Mouse (Mus musculus) hindbrain, embryonic 14.5 days (tissue): ENCODE data around the gene Tgfbr3. TPM values are rescaled to one million over a fixed set of nuclear protein-coding genes. Genes with fewer than 3 reads are reported as not detected.

Source experiments
- ATAC-seq: fragments of 200-750 bp; cut with Nextera tagmentation; 2 replicates; pipeline ENCODE4 v1.8.0; 2017; ENCODE audit warnings: moderate number of reproducible peaks, mild to moderate bottlenecking, moderate TSS enrichment, moderate library complexity; ENCODE audit not compliant: low FRiP score
- DNase-seq: peaks from one replicate; pipeline ENCODE4 v3.0.0-alpha.2; 2015; ENCODE audit warnings: low spot score
- H3K27ac ChIP-seq: fragments of 300-500 bp; sonication (generic); 2 replicates; pipeline ENCODE4 v1.5.1; 2014; ENCODE audit warnings: mild to moderate bottlenecking, moderate library complexity
- H3K27me3 ChIP-seq: fragments of 300-500 bp; sonication (generic); 2 replicates; pipeline ENCODE4 v1.6.1; 2014; ENCODE audit warnings: mild to moderate bottlenecking, low read length, mixed read lengths; ENCODE audit not compliant: control insufficient read depth, insufficient read depth
- H3K36me3 ChIP-seq: fragments of 300-500 bp; sonication (generic); replicated peaks from 2 replicates; pipeline ENCODE4 v1.6.1; 2014; ENCODE audit not compliant: control insufficient read depth, insufficient read depth
- H3K4me1 ChIP-seq: fragments of 300-500 bp; sonication (generic); replicated peaks from 2 replicates; pipeline ENCODE4 v1.6.1; 2014; ENCODE audit warnings: antibody characterized with exemption, low read length, mixed read lengths; ENCODE audit not compliant: control insufficient read depth, insufficient read depth
- H3K4me2 ChIP-seq: fragments of 300-500 bp; sonication (generic); replicated peaks from 2 replicates; pipeline ENCODE4 v1.6.1; 2014; ENCODE audit warnings: mild to moderate bottlenecking, moderate library complexity
- H3K4me3 ChIP-seq: fragments of 300-500 bp; sonication (generic); replicated peaks from 2 replicates; pipeline ENCODE4 v1.5.1; 2014; ENCODE audit warnings: mild to moderate bottlenecking, low read length
- H3K9ac ChIP-seq: fragments of 300-500 bp; sonication (generic); 2 replicates; pipeline ENCODE4 v1.6.1; 2014
- H3K9me3 ChIP-seq: fragments of 300-500 bp; sonication (generic); 2 replicates; pipeline ENCODE4 v1.6.1; 2016; ENCODE audit warnings: low read length; ENCODE audit not compliant: control insufficient read depth
- WGBS: fragments of 180-500 bp; shearing (Covaris S2); extraction: QIAGEN DNeasy Blood & Tissue Kit; methylation state at CpG from one replicate; pipeline ENCODE4 v1.1.7; 2014; 5-methylcytosine and 5-hydroxymethylcytosine counted together
- polyA plus RNA-seq: library from polyadenylated mRNA; unstranded; fragments of >200 nt; fragmentation: Nextera tagmentation; extraction: Ambion mirVana; gene quantifications from 2 replicates; pipeline ENCODE4 v1.2.1, GENCODE M21; 2014

Tgfbr3 gene
- polyA plus RNA-seq, 1 experiment from 2014 or later: 7.1 TPM

DNA sequence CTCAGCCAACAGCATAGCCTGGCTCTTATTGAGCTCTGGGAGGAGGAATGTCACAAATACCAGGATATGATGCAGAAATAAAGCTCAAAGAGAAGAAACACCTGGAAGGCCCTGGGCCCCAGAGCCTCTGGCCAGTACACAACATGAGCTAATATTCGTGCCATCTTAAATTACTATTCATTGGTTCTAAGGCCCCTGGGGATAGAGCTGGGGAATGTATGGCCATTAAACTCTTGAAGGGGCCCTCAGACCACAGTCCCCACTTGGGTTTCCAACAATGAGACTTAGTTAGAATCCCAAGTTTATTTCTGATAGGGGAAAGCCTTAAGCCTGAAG is 66.8 kb downstream of the Tgfbr3 start:
- H3K4me1 ChIP-seq: peaks cover 19% of the 10 kb centered on the region
- H3K4me3 ChIP-seq: no peak overlapping the region
- H3K4me2 ChIP-seq: no peak overlapping the region
- H3K27ac ChIP-seq: peak overlapping the region; percentile 58
- H3K27me3 ChIP-seq: no peaks in the 10 kb centered on the region; the same call in 1 of the 2 replicates
- no peak for ATAC-seq
- no peak for DNase-seq
- H3K9me3 ChIP-seq: no peaks in the 10 kb centered on the region
- no peaks in the 10 kb centered on the region for H3K36me3 ChIP-seq
- WGBS: 59% methylated on average over 1 of the region's 1 CpGs
- no peak overlapping the region for H3K9ac ChIP-seq

GRCm38 (mm10) chr5:107221892-107222669 is 67.3 kb downstream of the Tgfbr3 start:
- peak; percentile 57 for DNase-seq
- ATAC-seq: peak; percentile 34; the same call in 1 of the 2 replicates
- Histone ChIP-seq H3K9me3 (no peaks in the 10 kb centered on the region), H3K27me3 (no peaks in the 10 kb centered on the region; the same call in 1 of the 2 replicates), H3K4me3 (no peak overlapping the region), H3K27ac (peak overlapping the region; percentile 58; the same call in 1 of the 2 replicates), H3K9ac (0 out of 2 replicates have a peak overlapping the region, but pooled peaks have one; percentile 9), H3K36me3 (no peaks in the 10 kb centered on the region), H3K4me2 (peak overlapping the region; percentile 18), H3K4me1 (peaks cover 19% of the 10 kb centered on the region)
- WGBS: 40% methylated on average over 17 of the region's 17 CpGs

GRCm38 (mm10) chr5:107220936-107221335 is 68.5 kb downstream of the Tgfbr3 start:
- Histone ChIP-seq H3K4me2 (no peak overlapping the region), H3K4me1 (peaks cover 19% of the 10 kb centered on the region), H3K9ac (no peak overlapping the region), H3K27me3 (no peaks in the 10 kb centered on the region; the same call in 1 of the 2 replicates), H3K27ac (no peak overlapping the region), H3K36me3 (no peaks in the 10 kb centered on the region), H3K4me3 (no peak overlapping the region), H3K9me3 (no peaks in the 10 kb centered on the region)
- DNase-seq (no peak), ATAC-seq (no peak)
- WGBS: 73% methylated on average over 5 of the region's 5 CpGs

- no peak overlapping the region for H3K27ac ChIP-seq
- 73% methylated on average over 6 of the region's 6 CpGs for WGBS
Observed at GRCm38 (mm10) chr5:107219883-107220282, 69.5 kb downstream of the Tgfbr3 start.

GRCm38 (mm10) chr5:107219318-107219717 is 70.1 kb downstream of the Tgfbr3 start:
- WGBS: 84% methylated on average over 6 of the region's 6 CpGs
- no peak for ATAC-seq
- Histone ChIP-seq H3K27ac (no peak overlapping the region), H3K4me1 (peaks cover 19% of the 10 kb centered on the region), H3K4me3 (no peak overlapping the region), H3K9ac (no peak overlapping the region), H3K27me3 (no peaks in the 10 kb centered on the region), H3K9me3 (no peaks in the 10 kb centered on the region), H3K36me3 (no peaks in the 10 kb centered on the region), H3K4me2 (no peak overlapping the region)
- no peak for DNase-seq

More at GRCm38 (mm10) chr5:107219883-107220282, 69.5 kb downstream of the Tgfbr3 start:
- no peak for ATAC-seq
- H3K4me2 ChIP-seq: no peak overlapping the region
- no peak overlapping the region for H3K9ac ChIP-seq
- no peak overlapping the region for H3K4me3 ChIP-seq
- no peak for DNase-seq
- no peaks in the 10 kb centered on the region for H3K9me3 ChIP-seq
- peaks cover 19% of the 10 kb centered on the region for H3K4me1 ChIP-seq
- no peaks in the 10 kb centered on the region for H3K36me3 ChIP-seq
- H3K27me3 ChIP-seq: no peaks in the 10 kb centered on the region

DNA sequence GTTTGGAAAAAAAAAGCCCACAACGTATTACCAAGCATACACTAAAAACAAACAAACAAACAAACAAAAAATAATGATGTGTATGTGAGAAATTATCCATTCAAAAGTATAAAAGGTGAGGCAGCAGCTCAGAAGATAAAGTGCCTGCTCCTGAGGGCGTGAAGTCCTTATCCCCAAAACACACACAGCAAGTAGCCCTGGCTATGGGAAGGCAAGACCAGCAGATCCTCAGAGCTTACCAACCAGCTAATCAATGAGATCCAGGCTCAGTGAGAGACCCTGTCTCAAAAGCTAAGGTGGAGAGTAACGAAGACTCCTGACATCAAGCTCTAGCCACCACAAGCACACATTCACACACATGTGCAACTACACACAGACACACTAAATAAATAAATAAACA is 70.8 kb downstream of the Tgfbr3 start:
- no peak for DNase-seq
- ATAC-seq: no peak
- WGBS: 78% methylated on average over 3 of the region's 3 CpGs
- Histone ChIP-seq H3K4me2 (no peak overlapping the region), H3K9ac (no peak overlapping the region), H3K4me3 (no peak overlapping the region), H3K36me3 (no peaks in the 10 kb centered on the region), H3K9me3 (no peaks in the 10 kb centered on the region), H3K27ac (no peak overlapping the region), H3K4me1 (peaks cover 19% of the 10 kb centered on the region), H3K27me3 (no peaks in the 10 kb centered on the region)

DNA sequence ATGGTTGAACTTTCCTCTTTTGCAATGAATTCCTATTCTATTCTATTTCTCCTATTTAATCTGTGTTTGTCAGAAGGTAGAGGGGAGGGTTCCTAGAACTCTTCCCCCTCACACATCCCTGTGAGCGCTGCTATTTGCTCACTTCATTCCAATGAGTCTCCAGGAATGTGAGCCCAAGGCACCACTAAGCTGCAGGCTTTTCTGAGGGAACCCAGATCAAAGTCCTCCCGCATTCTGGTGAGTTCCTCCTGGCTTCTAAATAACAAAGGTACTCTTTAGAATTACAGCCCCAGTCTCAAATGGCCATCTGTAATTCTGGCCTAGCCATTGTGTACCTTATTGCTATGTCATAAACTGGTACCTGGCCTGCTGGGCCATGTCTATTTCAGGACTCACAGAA is 72.3 kb downstream of the Tgfbr3 start:
- Histone ChIP-seq H3K36me3 (no peaks in the 10 kb centered on the region), H3K9me3 (no peaks in the 10 kb centered on the region), H3K27me3 (no peaks in the 10 kb centered on the region), H3K9ac (no peak overlapping the region), H3K4me3 (no peak overlapping the region), H3K4me2 (no peak overlapping the region), H3K27ac (no peak overlapping the region), H3K4me1 (peaks cover 12% of the 10 kb centered on the region)
- DNase-seq (no peak), ATAC-seq (no peak)
- WGBS: 57% methylated on average over 2 of the region's 2 CpGs

GRCm38 (mm10) chr5:107213373-107214132 is 75.9 kb downstream of the Tgfbr3 start:
- H3K9ac ChIP-seq: no peak overlapping the region
- 88% methylated on average over 9 of the region's 9 CpGs for WGBS
- H3K27me3 ChIP-seq: no peaks in the 10 kb centered on the region
- ATAC-seq (no peak), DNase-seq (no peak)
- H3K4me3 ChIP-seq: no peak overlapping the region
- no peaks in the 10 kb centered on the region for H3K9me3 ChIP-seq
- H3K4me2 ChIP-seq: no peak overlapping the region
- no peaks in the 10 kb centered on the region for H3K4me1 ChIP-seq
- no peaks in the 10 kb centered on the region for H3K36me3 ChIP-seq
- no peak overlapping the region for H3K27ac ChIP-seq

DNA sequence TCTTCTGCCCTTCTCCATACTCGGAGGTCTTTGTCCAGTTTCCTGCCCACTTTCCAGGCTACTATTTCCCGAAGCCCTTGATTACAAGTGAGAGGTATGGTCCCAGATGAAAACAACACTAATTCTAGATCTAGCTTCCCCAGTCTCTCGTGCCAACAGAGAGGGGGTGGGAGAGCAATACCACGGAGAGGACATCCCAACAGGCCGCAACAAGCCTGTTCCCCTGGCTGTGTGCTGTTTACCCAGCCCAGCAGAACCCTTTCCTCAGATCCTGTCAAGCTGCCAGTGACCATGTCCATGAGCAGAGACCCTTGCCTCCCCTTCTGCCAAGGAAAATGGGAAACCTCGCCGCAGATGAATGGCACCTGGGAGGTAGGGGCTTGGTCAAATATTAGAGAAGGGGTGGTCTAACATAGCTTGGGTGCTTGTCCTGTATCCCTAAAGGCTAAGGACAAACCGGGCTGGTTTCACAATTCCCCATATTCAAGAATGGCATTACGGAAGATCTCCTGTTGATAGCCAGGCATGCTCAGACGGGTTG is 77.5 kb downstream of the Tgfbr3 start:
- H3K4me1 ChIP-seq: no peaks in the 10 kb centered on the region
- WGBS: 83% methylated on average over 10 of the region's 10 CpGs
- no peaks in the 10 kb centered on the region for H3K36me3 ChIP-seq
- H3K9me3 ChIP-seq: no peaks in the 10 kb centered on the region
- no peaks in the 10 kb centered on the region for H3K27me3 ChIP-seq
- H3K9ac ChIP-seq: no peak overlapping the region
- no peak overlapping the region for H3K4me2 ChIP-seq
- no peak overlapping the region for H3K27ac ChIP-seq
- DNase-seq: no peak
- ATAC-seq: no peak
- H3K4me3 ChIP-seq: no peak overlapping the region
